Mouse (Mus musculus): ENCODE data around the gene Fam149a.

DNA sequence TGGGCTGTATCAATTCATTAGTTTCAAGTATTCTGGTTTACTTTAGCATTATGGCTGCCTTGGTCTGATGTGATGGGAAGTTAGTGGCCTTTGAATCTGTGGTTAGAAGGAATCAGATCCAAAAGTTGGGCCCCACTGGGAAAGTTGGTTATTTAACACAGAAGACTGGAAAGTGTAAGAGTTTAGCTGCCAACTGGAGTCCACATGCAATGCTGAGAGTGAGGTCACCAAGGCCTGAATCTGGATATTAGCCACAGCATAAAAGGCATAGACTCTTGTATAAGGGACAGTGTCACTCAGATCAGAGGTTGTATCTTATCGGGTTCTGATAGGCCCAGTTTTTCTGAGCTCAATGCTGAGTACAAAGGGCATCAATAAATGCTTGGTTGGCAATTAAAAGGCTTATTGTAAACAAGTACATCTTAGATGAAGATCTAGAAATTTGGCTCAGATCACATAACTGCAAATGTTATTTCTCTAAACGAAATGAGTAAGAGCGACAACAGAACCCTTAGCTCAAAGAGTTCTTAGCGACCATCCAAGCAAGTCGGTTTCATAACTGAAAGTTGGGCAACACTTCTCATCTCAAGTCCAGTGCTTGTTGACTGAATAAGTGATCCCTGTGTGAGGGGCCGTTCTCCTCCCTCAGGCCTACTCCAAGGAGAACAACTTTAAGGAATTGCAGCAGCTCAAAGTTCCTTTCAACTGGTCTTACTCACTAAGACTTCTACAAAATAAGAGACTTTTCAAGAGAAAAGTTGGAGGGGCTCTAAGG is 52.7 kb downstream of the Fam149a start:
- no peak for TF ChIP-seq POLR2A (IDR thresholded peaks at IDR 0.05; ENCODE audit: low read depth, low read length)
- TF ChIP-seq CTCF (conservative IDR thresholded peaks at IDR 0.05; ENCODE audit: insufficient read depth, insufficient read length, low read depth, low read length) = no peak
